Mouse (Mus musculus): Measurements from ENCODE around the gene Ppm1e. TPM values are rescaled to one million over a fixed set of nuclear protein-coding genes. Genes with fewer than 3 reads are reported as not detected.

The Ppm1e gene
- total and polyA plus RNA-seq, 3 experiments: 0.64 to 0.86 (median 0.74) TPM

- TF ChIP-seq JUN (IDR thresholded peaks at IDR 0.05; ENCODE audit: insufficient read depth, low read depth, low read length) (peak; percentile 45; the same call in 1 of the 2 replicates), USF2 (conservative IDR thresholded peaks at IDR 0.05; ENCODE audit: low read depth, low read length) (no peak), ETS1 (conservative IDR thresholded peaks at IDR 0.05; ENCODE audit: low read depth, low read length) (peak; percentile 43; the same call in 1 of the 2 replicates), EP300 (IDR thresholded peaks at IDR 0.05; ENCODE audit: low read length) (peak; percentile 63), JUND (conservative IDR thresholded peaks at IDR 0.05; ENCODE audit: low read depth, low read length) (peak; percentile 52), IRF4 (IDR thresholded peaks at IDR 0.05; ENCODE audit: low read depth, low read length) (peak; percentile 60; the same call in 1 of the 2 replicates), E2F4 (IDR thresholded peaks at IDR 0.05; ENCODE audit: insufficient replicate concordance, low read depth, low read length) (no peak), BHLHE40 (IDR thresholded peaks at IDR 0.05; ENCODE audit: low read depth, low read length) (peak; percentile 57)
- no peak overlapping the region for H3K27ac ChIP-seq (ENCODE audit: insufficient read depth, low read depth)
These were observed 123.9 kb downstream of the Ppm1e start for GRCm38 (mm10) chr11:87234743-87235485.

GRCm38 (mm10) chr11:87233377-87233776, 125.4 kb downstream of the Ppm1e start:
- dilution Hi-C loops (cut with MboI; ENCODE audit: extremely low pct_ligation_motif_present, extremely low pct_unique_long_range_greater_than_20kb, low sequenced_read_pairs): no loop called here
- Histone ChIP-seq H3K4me2 (ENCODE audit: insufficient read depth, low read depth, poor library complexity, severe bottlenecking) (no peak overlapping the region), H3K36me3 (replicated peaks in 1 of 2; ENCODE audit: control insufficient read depth in 1 of 2, insufficient read depth in 1 of 2, low read length in 1 of 2) (peaks cover 7 to 54% of the 10 kb centered on the region in 2 experiments), H3K27ac (ENCODE audit: insufficient read depth, low read depth) (no peak overlapping the region), H3K9me3 (replicated peaks; ENCODE audit: low read length) (no peaks in the 10 kb centered on the region), H3K9ac (ENCODE audit: insufficient read depth, low read depth) (no peak overlapping the region), H3K4me1 (ENCODE audit: control insufficient read depth in 1 of 2, insufficient read depth in 2 of 2) (peaks cover 14 to 50% of the 10 kb centered on the region in 2 experiments), H3K27me3 (replicated peaks) (no peaks in the 10 kb centered on the region), H3K79me2 (replicated peaks; ENCODE audit: control insufficient read depth, extremely low read depth, insufficient read depth, poor library complexity, severe bottlenecking) (no peaks in the 10 kb centered on the region), H3K4me3 (replicated peaks in 1 of 3; ENCODE audit: low read depth in 2 of 3, low read length in 2 of 3, poor library complexity in 1 of 3) (no peak overlapping the region)
- in situ Hi-C loops (cut with MboI; ENCODE audit: low pct_ligation_motif_present, low pct_unique_long_range_greater_than_20kb, low sequenced_read_pairs): no loop called here
- TF ChIP-seq MEF2A (IDR thresholded peaks at IDR 0.05; ENCODE audit: borderline replicate concordance, low read depth, low read length) (peak; percentile 58; the same call in 1 of the 2 replicates), USF2 (conservative IDR thresholded peaks at IDR 0.05; ENCODE audit: low read depth, low read length) (no peak), GABPA (IDR thresholded peaks at IDR 0.05; ENCODE audit: insufficient replicate concordance, low read depth, low read length) (no peak), JUN (IDR thresholded peaks at IDR 0.05; ENCODE audit: insufficient read depth, low read depth, low read length) (0 out of 2 replicates have a peak, but pooled peaks have one; percentile 23), ETS1 (conservative IDR thresholded peaks at IDR 0.05; ENCODE audit: low read depth, low read length) (0 out of 2 replicates have a peak, but pooled peaks have one; percentile 10), HCFC1 (IDR thresholded peaks at IDR 0.05; ENCODE audit: low read depth, low read length) (no peak), E2F4 (IDR thresholded peaks at IDR 0.05; ENCODE audit: insufficient replicate concordance, low read depth, low read length) (no peak), MAZ (IDR thresholded peaks at IDR 0.05; ENCODE audit: low read depth, low read length) (no peak), JUND (conservative IDR thresholded peaks at IDR 0.05; ENCODE audit: low read depth, low read length) (peak; percentile 50; the same call in 1 of the 2 replicates), ZKSCAN1 (IDR thresholded peaks at IDR 0.05; ENCODE audit: borderline replicate concordance, low read depth, low read length) (no peak), EP300 (IDR thresholded peaks at IDR 0.05; ENCODE audit: low read length) (no peak), USF1 (IDR thresholded peaks at IDR 0.05; ENCODE audit: low read depth, low read length) (no peak), ZMIZ1 (IDR thresholded peaks at IDR 0.05; ENCODE audit: low read depth, low read length) (no peak)
- DNase-seq (ENCODE audit: extremely low read depth): no peak

More at GRCm38 (mm10) chr11:87234743-87235485, 123.9 kb downstream of the Ppm1e start:
- H3K9ac ChIP-seq (ENCODE audit: insufficient read depth, low read depth): peak overlapping the region; percentile 3; the same call in 1 of the 2 replicates
- in situ Hi-C loops (cut with MboI; ENCODE audit: low pct_ligation_motif_present, low pct_unique_long_range_greater_than_20kb, low sequenced_read_pairs): no loop called here
- H3K4me1 ChIP-seq (ENCODE audit: control insufficient read depth in 1 of 2, insufficient read depth in 2 of 2): peaks cover 14 to 49% of the 10 kb centered on the region in 2 experiments
- no peak overlapping the region for H3K4me3 ChIP-seq (replicated peaks in 1 of 3; ENCODE audit: low read depth in 2 of 3, low read length in 2 of 3, poor library complexity in 1 of 3)
- no peaks in the 10 kb centered on the region for H3K27me3 ChIP-seq (replicated peaks)
- H3K4me2 ChIP-seq (ENCODE audit: insufficient read depth, low read depth, poor library complexity, severe bottlenecking): peak overlapping the region; percentile 47; the same call in 1 of the 2 replicates
- no peaks in the 10 kb centered on the region for H3K9me3 ChIP-seq (replicated peaks; ENCODE audit: low read length)
- no peaks in the 10 kb centered on the region for H3K79me2 ChIP-seq (replicated peaks; ENCODE audit: control insufficient read depth, extremely low read depth, insufficient read depth, poor library complexity, severe bottlenecking)
- H3K36me3 ChIP-seq (replicated peaks in 1 of 2; ENCODE audit: control insufficient read depth in 1 of 2, insufficient read depth in 1 of 2, low read length in 1 of 2): peaks cover 11 to 55% of the 10 kb centered on the region in 2 experiments
- dilution Hi-C loops (cut with MboI; ENCODE audit: extremely low pct_ligation_motif_present, extremely low pct_unique_long_range_greater_than_20kb, low sequenced_read_pairs): no loop called here
- DNase-seq (ENCODE audit: extremely low read depth): peak; percentile 35
